Mouse (Mus musculus) layer of hippocampus, adult 8-10 months (tissue): ENCODE results near the gene Ptpa. TPM values are rescaled to one million over a fixed set of nuclear protein-coding genes. Genes with fewer than 3 reads are reported as not detected.

Experiments
- DNase-seq, 2 experiments: peaks; one replicate each; pipeline ENCODE4 v3.0.0; 2022; ENCODE audit warnings: low spot score in 2 of 2
- microRNA-seq, 2 experiments: library from miRNA; unstranded; fragments of <30 nt; microRNA quantifications; one replicate each; pipeline ENCODE4 v1.2.0; 2022
- total RNA-seq, 4 experiments: library from RNA; stranded (reverse); gene quantifications; 2 replicates each; pipeline ENCODE4 v1.2.4; 2022

Gene Ptpa
- total RNA-seq, 4 experiments from 2014 or later = 165 to 175 (median 173) TPM

DNA sequence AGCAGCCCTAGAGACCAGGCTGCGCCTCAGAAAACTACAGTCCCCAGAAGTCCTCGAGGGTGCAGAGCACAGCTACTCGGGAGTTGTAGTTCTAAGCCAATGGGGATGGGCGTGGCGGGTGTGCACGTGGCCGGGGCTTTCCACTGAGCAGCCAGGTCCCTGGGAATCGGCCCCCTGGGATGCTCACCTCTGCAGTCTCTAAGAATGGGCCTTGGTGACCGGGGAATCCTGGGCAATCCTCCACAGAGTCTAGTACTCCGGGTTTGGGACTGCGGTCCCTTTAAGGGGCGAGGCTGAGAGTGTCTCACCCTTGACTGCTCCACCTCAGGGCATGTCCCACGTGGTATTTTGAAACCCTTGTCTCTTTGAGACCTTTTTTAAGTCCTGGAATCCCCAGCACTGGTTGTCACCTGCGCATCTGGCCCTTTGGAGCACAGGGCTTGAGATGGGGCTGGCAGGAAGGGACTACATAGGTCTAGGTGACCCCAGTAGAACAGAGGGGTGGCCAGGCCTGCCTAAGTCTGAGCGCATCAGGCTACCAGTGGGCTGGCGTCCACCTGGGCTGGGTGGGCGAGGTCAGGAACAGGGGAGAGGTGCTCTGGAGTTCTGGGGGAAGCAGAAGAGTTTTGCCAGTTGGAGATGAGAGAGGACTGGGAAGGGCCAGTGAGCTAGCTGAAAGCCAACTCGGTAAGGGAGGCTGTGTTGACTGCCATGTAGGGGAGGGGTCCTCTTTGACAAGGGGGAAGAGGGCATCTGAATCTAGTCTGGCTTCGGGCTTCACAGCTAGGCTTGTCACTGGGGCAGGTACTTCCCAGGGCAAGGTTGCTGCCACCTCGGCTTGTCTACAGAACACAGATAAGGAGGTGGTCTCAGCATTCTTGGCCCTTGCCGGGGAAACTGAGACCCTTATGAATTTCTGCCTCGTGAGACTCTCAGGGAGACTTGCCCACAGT is 80.3 kb downstream of the Ptpa start:
- DNase-seq = peak; percentile 56 to 62

Small RNAs within 50 kb of the gene (microRNA-seq; reads per million reads assigned to microRNA genes)
- 0 reads per million in 2 experiments for gene Gm47292

Other genes starting within 250 kb of the Ptpa start
- 10 to 100 TPM; 18.7 to 28.3 (median 21.4) TPM for gene Endog, start 244.5 kb upstream of the Ptpa start, total RNA-seq
- 10 to 100 TPM; 32.9 to 40.2 (median 35.2) TPM for gene Spout1, start 237.6 kb upstream of the Ptpa start, total RNA-seq
- 10 to 100 TPM; 15.6 to 19.9 (median 16.9) TPM for gene Kyat1, start 210.2 kb upstream of the Ptpa start, total RNA-seq
- gene Lrrc8a, start 178.3 kb upstream of the Ptpa start, total RNA-seq = 10 to 100 TPM; 54.5 to 70.6 (median 60.3) TPM
- 10 to 100 TPM in 2 of 4 experiments, 1 to 10 TPM in 2; 6.7 to 11.6 (median 9.9) TPM for gene Gm28035, start 175.5 kb upstream of the Ptpa start, total RNA-seq
- gene Phyhd1, start 149.8 kb upstream of the Ptpa start, total RNA-seq = 10 to 100 TPM; 19.3 to 33.3 (median 24.4) TPM
- not detected for gene Gm28038, start 135.0 kb upstream of the Ptpa start, total RNA-seq
- gene Dolk, start 129.7 kb upstream of the Ptpa start, total RNA-seq = 10 to 100 TPM; 20.4 to 24.6 (median 23.6) TPM
- gene Nup188, start 129.6 kb upstream of the Ptpa start, total RNA-seq = 10 to 100 TPM; 18.6 to 22.4 (median 20.6) TPM
- 100 to 1,000 TPM; 230 to 295 (median 278) TPM for gene Sh3glb2, start 56.7 kb upstream of the Ptpa start, total RNA-seq
- gene Miga2, start 51.8 kb upstream of the Ptpa start, total RNA-seq = 100 to 1,000 TPM; 104 to 146 (median 121) TPM
- 10 to 100 TPM; 23.2 to 30.7 (median 25.1) TPM for gene Dolpp1, start 23.8 kb upstream of the Ptpa start, total RNA-seq
- gene Crat, start 226 bp upstream of the Ptpa start, total RNA-seq = 10 to 100 TPM; 48.9 to 59.3 (median 50.7) TPM
- gene Ier5l, start 58.2 kb downstream of the Ptpa start, total RNA-seq = 10 to 100 TPM; 11.6 to 12.5 (median 12.4) TPM
- 10 to 100 TPM in 1 of 4 experiments, 1 to 10 TPM in 3; 3.4 to 11.0 (median 7.0) TPM for gene Cstad, start 179.0 kb downstream of the Ptpa start, total RNA-seq